Mouse (Mus musculus) monocyte, adult 5-6 weeks (primary cell): ENCODE measurements around the gene Cldn22. TPM values are rescaled to one million over a fixed set of nuclear protein-coding genes. Genes with fewer than 3 reads are reported as not detected.

Experiments
- ATAC-seq: fragments of 153-309, 156-312 bp; replicated peaks from 2 replicates; pipeline ENCODE4 v1.8.0; 2017; ENCODE audit warnings: mild to moderate bottlenecking; ENCODE audit not compliant: low TSS enrichment, insufficient number of reproducible peaks, severe bottlenecking, poor library complexity, low FRiP score
- total RNA-seq: library from RNA; stranded (forward); fragments of 200-1000, 200-491, 200-594 nt; gene quantifications from 3 replicates; pipeline ENCODE4 v1.2.3, GENCODE M21; 2017

Cldn22 gene
- total RNA-seq, 1 experiment from 2014 or later: not detected

DNA sequence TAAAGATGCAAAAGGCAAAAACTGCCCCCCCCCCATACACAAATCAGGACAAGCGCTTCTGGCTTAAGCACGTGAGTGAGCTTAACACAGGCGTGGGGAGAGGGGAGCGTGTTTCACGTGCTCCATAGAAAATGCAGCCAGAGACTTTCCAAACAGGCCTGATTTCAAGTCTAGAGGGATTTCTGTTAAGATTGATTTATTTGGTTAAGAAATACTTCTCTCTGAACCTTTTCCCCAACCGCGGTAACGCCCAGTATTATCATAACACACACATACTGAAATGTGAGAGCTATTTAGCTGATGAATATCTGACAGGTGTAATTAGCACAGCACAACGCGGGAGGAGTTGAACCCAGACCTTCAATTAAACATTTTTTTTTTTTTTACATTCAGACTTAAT is 505 bp upstream of the Cldn22 start:
- no peak for ATAC-seq

- ATAC-seq: no peak
Measured at GRCm38 (mm10) chr8:47825596-47825995, 1.3 kb downstream of the Cldn22 start.

DNA sequence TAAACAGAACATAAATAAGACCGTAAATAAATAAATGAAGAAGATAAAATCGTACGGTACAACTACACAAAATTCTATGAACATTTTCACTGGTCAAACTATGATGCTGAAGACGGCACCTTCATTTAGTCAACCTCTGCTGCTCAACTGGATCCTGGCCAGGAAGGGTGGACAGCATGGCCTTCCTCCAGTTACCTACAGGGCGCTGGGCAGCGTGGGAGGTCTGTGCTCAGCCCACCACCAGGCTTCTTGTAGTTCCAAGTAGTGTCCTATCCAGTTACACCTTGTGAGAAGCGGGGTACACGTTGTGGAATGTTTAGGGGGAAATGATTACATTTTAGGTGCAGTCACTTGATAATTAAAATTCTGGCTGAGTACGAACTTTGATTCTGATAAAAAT is 2.6 kb downstream of the Cldn22 start:
- ATAC-seq: no peak

DNA sequence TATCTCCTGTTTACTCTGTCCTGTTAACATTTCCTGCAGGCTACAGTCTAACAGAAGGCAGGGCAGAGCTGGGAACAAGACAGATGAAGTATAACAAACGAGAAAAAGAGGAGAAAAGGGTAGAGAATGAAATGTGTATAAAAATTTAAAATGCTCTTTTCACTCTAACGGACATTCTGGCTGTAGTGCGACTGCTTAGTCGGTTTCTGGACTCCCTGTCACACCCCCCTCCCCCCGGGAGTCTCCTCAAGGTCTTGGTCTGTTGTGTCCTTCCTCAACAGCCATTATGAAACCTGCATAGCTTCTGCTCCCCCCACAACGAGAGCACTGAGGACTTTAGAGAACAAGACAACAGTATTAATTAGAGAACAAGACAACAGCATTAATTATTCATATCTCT is 8.3 kb downstream of the Cldn22 start:
- ATAC-seq: no peak

DNA sequence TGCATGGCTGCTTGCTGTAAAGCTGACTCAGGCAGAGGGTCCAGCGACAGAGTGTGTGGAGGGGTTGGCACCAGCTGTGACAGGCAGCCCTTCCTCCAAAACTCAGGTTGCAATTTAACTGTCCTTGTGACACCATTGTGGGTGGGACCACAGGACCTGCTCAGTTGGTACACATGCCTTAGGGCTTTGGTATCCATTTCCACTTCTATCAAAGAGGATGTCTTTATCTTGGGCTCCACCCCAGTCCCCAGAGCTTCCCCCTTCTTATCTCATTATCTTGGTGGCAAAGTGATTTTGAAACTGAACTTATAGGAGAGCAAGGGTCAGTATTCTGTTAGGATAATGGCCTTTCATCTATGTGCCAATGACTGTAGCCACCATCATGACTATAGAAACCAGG is 9.7 kb downstream of the Cldn22 start:
- no peak for ATAC-seq

GRCm38 (mm10) chr8:47843063-47843462 is 18.8 kb downstream of the Cldn22 start:
- ATAC-seq: no peak

DNA sequence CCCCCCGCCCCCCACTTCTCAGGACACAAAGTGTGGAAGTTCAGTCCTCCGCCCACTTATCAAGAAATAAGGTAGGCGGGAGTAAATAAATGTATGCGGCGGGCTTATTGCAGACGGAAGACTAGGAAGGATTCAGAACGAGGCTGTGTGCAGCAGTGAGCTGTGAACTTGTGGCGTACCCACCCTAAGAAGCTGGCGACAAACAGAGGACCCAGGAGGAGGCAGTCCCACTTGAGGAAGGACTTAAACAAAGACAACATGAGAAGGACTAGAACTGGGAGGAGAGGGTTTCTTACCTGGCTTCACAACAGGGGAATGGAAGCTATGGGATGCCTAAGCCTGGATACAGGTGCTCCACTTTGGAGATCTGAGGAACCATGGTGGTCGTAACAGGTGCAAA is 19.4 kb downstream of the Cldn22 start:
- no peak for ATAC-seq

GRCm38 (mm10) chr8:47845956-47846355 is 21.7 kb downstream of the Cldn22 start:
- ATAC-seq: no peak

DNA sequence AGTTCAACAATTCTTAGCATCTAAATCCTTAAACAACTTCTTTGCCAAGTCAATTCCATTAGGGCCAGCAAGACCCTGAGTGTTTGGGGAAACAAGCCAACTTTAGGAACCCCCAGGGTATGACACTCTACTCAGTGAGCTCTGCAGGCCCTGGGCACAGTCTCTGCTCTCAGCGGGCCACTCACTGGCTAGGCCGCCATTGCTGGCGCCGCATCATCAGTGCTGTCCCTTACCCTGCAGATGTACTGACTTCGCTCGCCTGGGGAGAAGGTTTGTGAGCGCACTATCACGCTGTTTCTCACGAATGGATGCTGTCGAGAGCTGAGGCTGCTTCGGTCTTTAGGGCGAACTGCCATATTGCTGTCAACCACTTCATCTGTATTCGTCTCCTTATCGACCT is 22.9 kb downstream of the Cldn22 start:
- no peak for ATAC-seq

DNA sequence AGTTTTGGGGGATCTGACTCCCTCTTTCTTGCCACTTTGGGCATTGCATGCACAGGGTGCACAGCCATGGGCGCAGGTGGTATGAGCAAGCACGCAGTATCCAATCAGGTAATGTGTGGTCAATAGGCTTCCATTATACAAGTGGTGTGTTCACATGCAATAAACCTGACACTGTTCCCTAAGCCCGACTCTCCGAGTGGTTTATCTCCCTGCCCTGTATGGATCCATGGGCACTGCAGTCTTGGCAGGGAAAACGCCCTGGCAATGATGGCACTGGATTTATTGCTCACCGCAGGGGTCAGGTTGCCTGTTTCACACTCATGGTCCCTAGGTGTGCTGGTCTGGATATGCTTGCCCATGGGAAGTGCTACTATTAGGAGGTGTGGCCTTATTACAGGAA is 23.6 kb downstream of the Cldn22 start:
- no peak for ATAC-seq

DNA sequence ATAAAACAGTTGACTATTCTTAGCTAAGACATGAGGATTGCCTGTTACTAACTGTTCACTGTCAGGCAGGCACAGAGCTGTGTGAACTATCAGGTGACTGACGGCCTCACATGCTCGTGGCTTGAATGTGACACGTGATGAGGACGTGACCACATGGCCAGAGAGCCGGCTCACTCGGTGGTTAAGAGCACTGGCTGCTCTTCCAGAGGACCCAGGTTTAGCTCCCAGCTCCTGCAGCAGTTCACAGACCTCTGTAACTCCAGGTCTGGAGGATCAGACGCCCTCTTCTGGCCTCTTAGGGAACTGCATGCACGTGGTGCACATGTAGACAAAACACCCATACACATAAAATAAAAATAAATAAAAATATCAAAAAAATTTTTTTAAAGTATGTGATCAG is 25.6 kb downstream of the Cldn22 start:
- no peak for ATAC-seq

- ATAC-seq: no peak; the same call in 1 of the 2 replicates
Measured at GRCm38 (mm10) chr8:47851824-47852502, 27.7 kb downstream of the Cldn22 start.

DNA sequence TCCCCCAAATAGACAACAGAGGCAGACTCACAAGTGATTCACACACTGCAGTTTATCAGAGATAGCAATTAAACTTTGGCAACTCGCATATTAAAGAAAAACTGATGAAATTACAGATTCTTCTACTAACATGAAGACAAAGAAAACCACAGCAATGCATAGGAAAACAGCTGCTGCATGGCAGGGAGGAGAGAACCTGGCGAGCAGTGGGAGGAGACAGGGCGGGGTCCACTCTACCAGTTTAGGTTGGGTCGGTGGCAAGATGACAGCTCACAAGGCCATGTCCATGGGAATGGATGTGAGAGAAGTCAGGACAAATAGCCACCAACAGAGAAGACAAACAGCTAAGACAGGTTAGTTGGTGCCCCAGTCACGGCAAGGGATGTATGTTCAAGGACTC is 28.5 kb downstream of the Cldn22 start:
- no peak for ATAC-seq

GRCm38 (mm10) chr8:47853356-47853755 is 29.1 kb downstream of the Cldn22 start:
- no peak for ATAC-seq

- ATAC-seq: no peak
Measured at GRCm38 (mm10) chr8:47859259-47859658, 35.0 kb downstream of the Cldn22 start.

GRCm38 (mm10) chr8:47866568-47866967 is 42.3 kb downstream of the Cldn22 start:
- no peak for ATAC-seq

DNA sequence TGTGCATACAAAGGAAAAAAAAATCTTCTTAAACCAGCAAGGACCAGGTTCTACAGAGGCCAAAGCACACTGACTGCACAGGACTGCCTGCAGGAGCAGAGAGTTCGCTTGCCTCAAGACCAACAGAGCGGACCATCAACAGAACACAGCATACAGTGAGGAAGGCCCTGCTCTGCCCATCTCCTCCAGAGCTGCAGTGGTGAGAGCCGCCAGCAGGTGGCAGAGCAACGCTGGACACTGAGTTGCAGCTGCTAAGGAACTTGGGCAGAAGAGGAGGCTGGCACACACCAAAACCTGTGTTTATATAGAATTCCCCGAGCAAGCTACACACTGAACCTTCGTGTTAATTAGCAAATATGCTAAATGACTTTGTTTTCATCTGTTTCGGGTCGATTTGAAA is 42.8 kb downstream of the Cldn22 start:
- ATAC-seq: peak; percentile 76; the same call in 1 of the 2 replicates

GRCm38 (mm10) chr8:47872361-47873107 is 48.3 kb downstream of the Cldn22 start:
- peak; percentile 74 for ATAC-seq

- ATAC-seq: no peak
Measured at GRCm38 (mm10) chr8:47874497-47875178, 50.4 kb downstream of the Cldn22 start.
